Mouse (Mus musculus) kidney, postnatal 4 days (tissue): ENCODE measurements around the gene Gm20604.

Source experiments
- DNase-seq, 2 experiments: peaks; one replicate each; pipeline ENCODE4 v3.0.0; 2021; ENCODE audit warnings: mixed read lengths in 2 of 2

Gene Gm20604

DNA sequence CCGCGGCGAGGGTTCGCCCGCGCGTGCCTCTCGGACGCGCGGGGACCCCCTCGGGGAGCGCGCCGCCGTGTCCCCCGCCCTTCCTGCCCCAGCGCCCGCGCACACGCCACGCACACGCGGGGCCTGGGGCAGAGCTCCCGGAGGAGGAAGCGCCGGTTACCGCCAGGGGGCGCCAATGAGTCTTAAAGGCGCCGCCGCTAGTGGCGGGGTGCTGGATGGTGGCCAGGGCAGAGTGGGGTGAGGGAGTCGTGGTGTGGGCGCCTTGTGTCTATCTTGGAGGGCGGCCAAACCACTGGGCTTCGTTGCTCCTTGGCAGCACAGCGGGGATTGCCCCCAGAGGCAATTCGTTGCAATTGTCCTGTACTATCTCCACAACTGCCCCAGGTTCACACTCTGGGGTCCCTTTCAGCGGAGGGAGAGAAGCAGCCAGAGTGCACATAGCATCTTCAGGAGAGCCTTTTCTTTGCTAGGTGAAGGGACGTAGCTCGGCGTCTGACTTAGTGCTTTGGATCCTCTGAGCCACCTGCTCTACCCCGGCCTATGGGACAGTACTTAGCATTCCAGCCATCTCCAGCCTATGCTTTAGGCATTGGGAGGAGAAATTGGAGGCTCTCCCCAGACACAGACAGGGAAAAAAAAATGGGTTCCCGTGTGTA is 53.1 kb downstream of the Gm20604 start:
- DNase-seq = peak; percentile 92 to 94

DNA sequence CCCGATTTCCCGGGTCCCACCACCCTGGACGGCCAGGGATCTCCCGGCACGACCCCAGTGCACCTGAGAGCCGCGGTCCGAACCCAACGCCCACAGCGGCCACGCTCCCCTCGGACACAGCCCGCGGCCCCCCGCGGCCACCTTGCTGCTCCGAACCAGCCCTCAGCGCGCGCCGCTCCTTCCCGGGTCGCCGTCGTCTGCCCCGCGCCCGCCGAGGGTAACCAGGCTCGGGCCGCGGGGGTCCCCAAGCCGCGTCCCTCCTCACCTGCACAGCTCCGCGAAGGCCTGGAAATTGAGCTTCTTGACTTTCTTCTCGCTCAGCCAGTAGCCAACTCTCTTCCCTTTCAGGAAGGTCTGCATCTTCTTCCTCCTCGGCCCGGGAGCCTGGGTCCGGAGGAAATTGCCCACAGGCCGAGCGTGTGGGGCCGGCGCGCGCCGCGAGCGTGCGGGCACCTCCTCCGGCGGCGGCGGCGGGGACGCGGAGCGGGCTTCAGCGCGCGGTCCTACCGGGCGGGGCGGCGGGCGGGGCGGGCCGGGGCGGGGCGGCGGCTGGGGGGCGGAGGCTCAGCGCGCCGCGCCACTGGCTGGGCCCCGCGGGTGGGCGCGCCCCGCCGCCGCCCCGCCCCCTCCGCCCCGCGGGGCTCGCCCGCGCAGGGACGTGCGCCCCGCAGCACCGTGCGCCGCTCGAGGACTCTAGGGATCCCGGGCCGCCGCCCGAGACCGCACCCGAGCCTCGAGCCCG is 53.8 kb downstream of the Gm20604 start, which contains the start of gene Itpk1:
TSS of gene Itpk1 (minus strand) at position 474 of the 742 bp plus-strand sequence.
- DNase-seq = peak; percentile 70 to 82

- no peak for DNase-seq
These were observed 54.5 kb downstream of the Gm20604 start for GRCm38 (mm10) chr12:102703921-102704408.

DNA sequence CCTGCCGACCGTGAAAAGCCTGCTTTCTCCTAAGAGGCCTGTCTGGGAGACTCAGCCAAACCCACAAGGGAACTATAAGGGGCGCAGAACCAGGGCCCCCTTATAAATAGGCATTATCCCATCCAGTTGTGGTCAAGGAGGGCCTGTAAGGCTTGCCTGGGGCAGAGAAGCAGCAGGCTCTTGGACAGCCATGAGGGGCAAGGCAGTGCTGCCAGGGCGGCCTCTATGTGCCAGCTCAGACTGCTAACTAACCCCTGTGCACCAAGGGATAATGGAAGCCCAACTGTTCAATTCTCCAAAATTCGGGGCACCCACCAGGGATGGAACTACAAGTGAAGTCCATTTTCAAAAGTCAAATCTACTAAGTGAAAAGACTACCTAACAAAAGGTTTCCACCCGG is 55.0 kb downstream of the Gm20604 start:
- no peak for DNase-seq

DNA sequence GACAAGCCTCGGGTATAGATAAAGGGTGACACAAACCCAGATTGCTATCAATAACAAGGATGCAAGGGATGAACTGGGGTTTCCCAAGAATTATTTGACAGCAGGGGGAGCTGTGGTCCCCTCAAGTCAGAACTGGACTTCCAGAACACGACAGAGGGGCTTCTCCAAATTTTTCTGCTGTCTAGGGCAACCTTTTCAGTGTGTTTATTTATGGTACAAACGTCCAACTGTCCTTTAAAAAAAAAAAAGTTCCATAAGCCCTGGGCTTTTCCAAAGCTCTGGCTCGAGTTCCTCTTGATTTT is 55.4 kb downstream of the Gm20604 start:
- peak; percentile 50 to 67 for DNase-seq

- peak; percentile 93 to 94 for DNase-seq
These were observed 55.9 kb downstream of the Gm20604 start for GRCm38 (mm10) chr12:102702356-102703110.

DNA sequence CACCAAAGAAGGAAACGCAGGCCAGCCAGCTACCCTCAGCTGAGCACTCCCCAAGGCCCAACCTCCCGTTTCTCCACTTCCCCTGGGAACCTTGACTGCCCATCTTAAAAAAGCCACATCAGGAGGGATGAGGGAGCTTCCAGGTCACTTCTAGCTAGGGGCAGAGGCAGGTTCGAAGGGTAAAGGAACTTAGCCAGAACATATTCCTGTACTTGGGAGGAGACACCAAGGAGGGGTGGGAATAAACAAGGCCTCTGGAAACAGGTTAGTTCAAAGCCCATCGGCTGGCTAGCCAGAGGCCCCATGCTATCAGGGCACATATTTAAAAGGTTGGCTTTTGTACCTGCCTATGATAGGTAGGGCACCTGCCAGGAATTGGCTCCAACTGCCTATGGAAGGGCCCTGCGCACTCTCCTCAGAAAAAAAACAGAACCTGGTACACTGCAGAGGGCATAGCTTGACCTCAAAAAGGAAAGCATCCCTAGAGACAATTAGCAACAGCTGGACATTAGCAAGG is 56.7 kb downstream of the Gm20604 start:
- no peak for DNase-seq

DNA sequence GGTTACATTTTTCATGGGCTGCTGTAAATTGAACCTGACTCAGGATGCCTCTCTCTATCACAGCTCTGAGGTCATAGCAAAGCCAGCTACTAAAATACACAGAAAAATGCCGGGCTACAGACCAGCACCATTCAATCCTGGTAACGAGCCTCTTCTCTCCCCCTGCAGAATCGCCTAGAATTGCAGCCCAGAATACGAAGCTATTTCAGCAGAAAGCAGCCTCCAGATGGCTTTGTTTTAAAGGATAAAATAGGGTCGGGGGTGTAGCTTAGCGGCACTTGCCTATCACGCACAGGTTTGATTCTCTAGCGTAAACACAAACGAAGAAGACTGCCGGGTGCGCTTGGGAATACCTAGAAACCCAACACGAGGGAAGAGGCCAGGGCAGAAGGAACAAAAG is 58.0 kb downstream of the Gm20604 start:
- DNase-seq = no peak

GRCm38 (mm10) chr12:102699156-102699555 is 59.3 kb downstream of the Gm20604 start:
- DNase-seq = no peak

DNA sequence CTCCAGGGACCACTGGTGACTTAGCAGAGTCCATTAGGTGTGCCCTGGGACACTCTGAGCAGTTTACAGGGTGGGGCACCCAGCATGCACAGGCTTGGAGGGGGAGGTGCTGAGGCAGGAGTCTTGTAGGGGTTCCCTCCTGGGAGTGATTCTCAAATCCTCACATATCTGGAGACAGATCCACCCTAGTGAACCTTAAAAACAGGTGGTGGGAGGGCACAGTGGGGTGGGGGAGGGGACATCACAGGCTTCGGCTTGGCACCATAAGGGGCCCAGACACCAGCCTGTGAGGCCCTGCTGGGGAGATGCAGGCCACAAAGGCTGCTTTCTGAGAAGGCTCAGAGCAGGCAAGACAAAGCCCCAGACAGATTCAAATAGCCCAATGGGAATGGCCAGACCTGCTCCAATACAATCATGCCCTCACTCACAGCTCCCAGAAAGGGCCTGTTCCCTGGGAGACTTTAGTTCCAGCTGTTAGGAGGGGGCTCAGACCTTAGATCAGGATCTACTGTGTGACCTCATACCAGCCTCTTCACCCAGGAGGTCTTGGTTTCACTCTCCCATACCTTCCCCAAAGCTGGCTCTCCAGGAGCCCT is 60.3 kb downstream of the Gm20604 start:
- no peak for DNase-seq

DNA sequence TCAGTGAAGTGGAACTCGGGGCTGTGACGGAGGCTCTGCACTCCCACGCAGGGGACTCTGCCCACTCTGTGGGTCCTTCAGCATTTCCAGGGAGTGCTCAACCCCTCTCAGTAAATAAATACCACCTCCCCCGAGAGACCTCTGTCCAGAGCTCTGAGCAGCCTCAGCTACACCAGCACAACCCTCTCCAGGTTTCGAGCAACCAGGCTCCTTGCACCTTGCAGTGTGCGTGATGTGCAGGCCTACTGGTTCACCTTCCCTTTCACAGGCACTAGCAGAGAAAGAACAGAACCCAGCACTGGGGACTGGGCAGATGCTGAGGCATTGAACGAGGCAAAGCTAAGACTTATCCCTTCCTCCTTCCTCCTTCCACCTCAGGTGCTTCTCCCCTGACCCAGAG is 61.1 kb downstream of the Gm20604 start:
- no peak for DNase-seq

GRCm38 (mm10) chr12:102696635-102697354 is 61.7 kb downstream of the Gm20604 start:
- DNase-seq = no peak

GRCm38 (mm10) chr12:102695369-102696239 is 62.9 kb downstream of the Gm20604 start:
- DNase-seq = no peak

GRCm38 (mm10) chr12:102691761-102692160 is 66.7 kb downstream of the Gm20604 start:
- DNase-seq = no peak
